Mouse (Mus musculus): ENCODE measurements around the gene Fam57b.

Gene Fam57b

GRCm38 (mm10) chr7:126797411-126798126 lies at the start of gene Fam57b:
Fam57b (plus strand) TSS chr7:126797668.
- no peak for DNase-seq (ENCODE audit: low read depth)

DNA sequence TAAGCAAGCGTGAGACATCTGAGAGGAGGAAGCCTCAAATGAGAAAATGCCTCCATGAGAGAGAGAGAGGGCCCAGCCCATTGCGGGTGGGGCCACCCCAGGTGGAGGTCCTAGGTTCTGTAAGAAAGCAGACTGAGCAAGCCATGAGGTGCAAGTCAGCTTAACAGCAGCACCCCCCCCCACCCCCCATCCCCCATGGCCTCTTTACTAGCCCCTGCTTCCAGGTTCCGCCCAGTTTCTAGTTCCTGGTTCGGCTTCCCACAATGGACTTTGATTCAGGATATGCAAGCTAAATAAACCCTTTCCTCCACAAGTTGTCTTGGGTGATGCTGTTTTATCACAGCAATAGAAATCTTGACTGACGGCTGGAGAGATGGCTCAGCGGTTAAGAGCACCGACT lies 48.6 kb upstream of the Fam57b start:
- DNase-seq (ENCODE audit: low read depth): no peak

GRCm38 (mm10) chr7:126749582-126750343 lies 47.7 kb upstream of the Fam57b start:
- no peak for DNase-seq (ENCODE audit: low read depth)

DNA sequence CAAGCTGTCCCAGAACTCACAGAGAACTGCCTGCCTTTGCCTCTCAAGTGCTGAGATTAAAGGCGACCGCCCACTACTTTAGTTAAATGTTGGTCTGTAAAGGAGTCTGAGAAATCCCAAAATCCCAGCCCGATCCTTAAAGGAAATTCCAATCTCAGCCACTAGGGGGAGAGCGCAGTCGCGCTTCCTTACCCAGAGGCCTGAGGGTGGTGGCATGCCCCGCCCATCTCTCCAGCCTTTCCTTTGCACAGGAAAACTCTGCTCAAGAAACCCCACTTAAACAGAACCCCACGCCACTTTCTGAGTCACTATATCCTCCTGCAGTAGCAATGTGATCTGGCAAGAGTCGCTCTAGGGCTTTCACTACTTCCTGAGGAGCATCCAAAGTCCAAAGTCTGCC lies 42.6 kb upstream of the Fam57b start:
- DNase-seq (ENCODE audit: low read depth): peak; percentile 64

GRCm38 (mm10) chr7:126758539-126758938 lies 38.9 kb upstream of the Fam57b start:
- no peak for DNase-seq (ENCODE audit: low read depth)

- peak; percentile 87 for DNase-seq (ENCODE audit: low read depth)
Measured at GRCm38 (mm10) chr7:126759050-126759671, 38.3 kb upstream of the Fam57b start, which contains the start of gene Mapk3. Mapk3 (plus strand) TSS chr7:126759601.

GRCm38 (mm10) chr7:126759672-126760390 lies 37.6 kb upstream of the Fam57b start:
- DNase-seq (ENCODE audit: low read depth): no peak

GRCm38 (mm10) chr7:126760391-126760802 lies 37.1 kb upstream of the Fam57b start:
- DNase-seq (ENCODE audit: low read depth): no peak

DNA sequence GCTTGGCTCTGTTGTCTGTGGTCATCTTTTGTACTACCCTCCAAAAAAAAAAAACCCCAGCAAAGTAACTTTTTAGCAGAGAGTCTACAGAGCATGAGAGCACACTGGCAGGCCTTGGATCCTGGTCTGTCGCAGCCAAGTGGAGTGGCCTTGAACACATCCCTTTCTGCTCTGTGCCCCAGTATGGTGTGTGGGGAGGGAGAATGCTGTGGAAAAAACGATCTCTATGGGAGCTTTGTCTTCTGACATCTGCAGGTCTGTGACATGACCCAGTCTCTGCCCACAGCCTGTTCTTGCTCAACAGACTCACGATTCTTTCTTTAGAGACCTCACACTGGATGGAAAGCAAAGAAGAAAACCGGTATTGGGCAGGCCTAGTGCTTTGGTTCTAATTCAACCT lies 36.5 kb upstream of the Fam57b start:
- no peak for DNase-seq (ENCODE audit: low read depth)

DNA sequence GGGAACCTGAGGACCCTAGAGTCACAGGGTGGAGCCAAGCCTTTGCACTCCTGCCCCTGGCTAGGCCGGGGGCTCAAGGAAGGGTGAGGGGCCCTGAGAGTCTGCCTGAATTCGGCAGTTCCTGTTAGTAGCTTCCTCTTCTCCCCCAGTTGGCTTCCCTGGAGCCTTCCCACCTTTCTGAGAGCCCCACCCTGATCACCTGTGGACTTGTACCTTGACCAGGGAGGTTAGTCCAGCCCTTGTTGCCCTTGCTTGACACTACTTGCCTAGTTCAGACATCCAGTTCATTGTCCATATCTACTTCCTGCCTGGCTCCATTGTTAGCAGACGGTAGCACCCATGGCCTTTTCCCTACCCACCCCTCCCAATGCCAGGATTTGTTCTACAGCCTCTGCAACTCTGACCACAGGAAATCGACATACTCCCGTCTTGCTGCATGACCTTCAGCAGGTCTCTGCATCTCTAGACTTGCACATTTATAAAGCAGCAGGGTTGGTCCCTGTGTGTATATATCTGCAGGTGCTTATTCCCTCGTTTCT lies 35.9 kb upstream of the Fam57b start:
- no peak for DNase-seq (ENCODE audit: low read depth)

GRCm38 (mm10) chr7:126762471-126763008 lies 34.9 kb upstream of the Fam57b start:
- no peak for DNase-seq (ENCODE audit: low read depth)

GRCm38 (mm10) chr7:126765540-126765939 lies 31.9 kb upstream of the Fam57b start:
- DNase-seq (ENCODE audit: low read depth): no peak

GRCm38 (mm10) chr7:126766201-126766600 lies 31.3 kb upstream of the Fam57b start, which contains the start of gene Gdpd3:
Gdpd3 (plus strand) TSS chr7:126766334.
- DNase-seq (ENCODE audit: low read depth): no peak

- DNase-seq (ENCODE audit: low read depth): no peak
Measured at GRCm38 (mm10) chr7:126767001-126767400, 30.5 kb upstream of the Fam57b start.

DNA sequence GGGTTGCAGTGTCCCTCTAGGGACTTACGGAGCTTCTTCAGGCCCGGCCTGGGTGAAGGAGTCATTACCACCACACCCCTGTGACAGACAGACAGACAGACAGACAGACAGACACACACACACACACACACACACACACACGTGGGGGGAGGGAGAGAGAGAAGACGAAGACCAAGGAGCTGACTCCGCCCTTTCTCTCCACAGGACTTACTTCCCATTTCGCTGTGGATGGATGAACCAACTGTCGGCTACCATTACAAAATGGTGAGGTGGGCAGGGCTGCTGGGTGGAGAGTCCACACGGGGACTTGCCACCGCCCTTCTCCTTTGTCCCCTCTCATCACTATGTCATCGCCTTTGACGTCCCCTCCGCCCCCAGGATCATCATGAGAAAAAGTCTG lies 26.7 kb upstream of the Fam57b start:
- no peak for DNase-seq (ENCODE audit: low read depth)

DNA sequence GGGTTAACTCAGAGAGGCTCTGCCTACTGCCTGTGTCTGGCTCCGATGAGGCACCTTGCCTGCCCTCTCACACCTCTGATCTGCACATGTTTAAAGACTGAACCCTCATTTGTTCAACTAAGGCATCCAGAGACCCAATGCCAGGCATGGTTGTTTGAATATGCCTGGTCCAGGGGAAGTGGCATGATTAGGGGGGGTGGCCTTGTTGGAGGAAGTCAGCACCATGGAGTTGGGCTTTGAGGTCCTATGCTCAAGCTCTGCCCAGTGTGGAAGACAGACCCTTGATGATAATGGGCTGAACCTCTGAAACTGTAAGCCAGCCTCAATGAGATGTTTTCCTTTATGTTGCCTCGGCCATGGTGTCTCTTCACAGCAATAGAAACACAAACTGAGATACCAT lies 24.1 kb upstream of the Fam57b start:
- DNase-seq (ENCODE audit: low read depth): no peak

DNA sequence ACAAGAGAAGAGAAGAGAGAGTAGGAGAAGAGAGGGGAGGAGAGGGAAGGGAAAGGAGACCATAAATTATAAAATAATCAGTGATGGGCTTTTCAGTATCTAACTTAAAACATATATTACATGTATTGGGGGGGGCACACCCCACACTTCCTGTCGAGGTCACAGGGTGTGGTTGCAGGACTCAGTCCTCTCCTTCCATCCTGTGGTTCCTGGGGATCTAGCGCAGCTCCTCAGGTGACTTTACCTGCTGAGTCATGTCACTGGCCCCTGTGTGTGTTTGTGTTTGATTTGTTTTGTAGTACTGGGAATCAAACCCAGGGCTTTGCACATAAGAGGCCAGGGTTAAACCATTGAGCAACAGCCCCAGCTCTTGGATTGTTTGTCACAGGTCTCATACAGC lies 23.0 kb upstream of the Fam57b start:
- no peak for DNase-seq (ENCODE audit: low read depth)

DNA sequence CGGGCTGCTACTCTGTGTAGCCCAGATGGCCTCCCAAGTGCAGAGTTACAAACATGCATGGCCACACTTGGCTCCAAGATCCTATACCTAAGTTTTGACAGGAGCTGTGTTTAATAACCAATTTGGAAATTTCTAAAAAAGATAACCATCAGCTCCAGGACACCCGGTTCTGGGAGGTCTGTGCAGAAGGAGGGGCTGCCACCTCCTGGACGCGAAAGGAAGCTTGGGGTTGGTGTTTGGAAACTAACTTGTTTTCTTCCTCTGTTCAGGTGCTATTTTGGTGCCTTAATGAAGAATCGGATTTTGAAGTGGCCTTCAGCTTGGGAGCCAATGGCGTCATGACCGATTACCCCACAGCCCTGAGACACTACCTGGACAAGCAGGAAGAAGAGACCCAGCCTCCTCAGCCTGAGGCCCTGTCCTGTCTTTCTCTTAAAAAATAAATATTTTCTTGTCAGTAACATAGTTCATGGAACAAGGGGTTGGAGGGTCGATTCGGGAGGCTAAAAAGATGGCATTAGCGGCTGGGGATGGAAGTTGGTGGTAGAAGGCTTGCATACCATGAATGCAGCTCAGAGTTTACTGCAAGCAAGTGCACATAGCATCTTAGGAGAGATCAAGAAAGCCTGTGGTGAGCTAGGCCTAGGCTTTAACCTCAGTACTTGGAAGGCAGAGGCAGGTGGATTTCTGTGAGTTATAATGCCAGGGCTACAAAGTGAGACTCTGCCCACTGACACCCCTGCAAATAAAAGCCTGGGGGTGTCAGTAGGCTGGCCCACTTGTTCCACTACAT lies 22.1 kb upstream of the Fam57b start:
- no peak for DNase-seq (ENCODE audit: low read depth)

DNA sequence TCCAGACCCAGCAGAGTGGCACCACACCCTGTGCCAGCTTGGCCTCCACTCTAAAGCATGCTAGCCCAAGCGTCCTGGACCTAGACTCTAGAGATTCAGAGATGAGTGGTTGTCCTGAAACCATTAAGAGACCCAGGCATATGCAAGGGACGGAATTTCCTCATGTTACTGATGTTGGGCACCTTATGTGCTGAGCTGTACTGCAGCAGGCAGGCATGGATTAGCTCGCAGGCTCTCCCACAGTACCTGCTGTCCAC lies 21.6 kb upstream of the Fam57b start:
- no peak for DNase-seq (ENCODE audit: low read depth)

- peak; percentile 79 for DNase-seq (ENCODE audit: low read depth)
Measured at GRCm38 (mm10) chr7:126776598-126777057, 20.8 kb upstream of the Fam57b start, which contains the start of gene Ypel3. Ypel3 (plus strand) TSS chr7:126776955.

GRCm38 (mm10) chr7:126777476-126777875 lies 20.0 kb upstream of the Fam57b start:
- no peak for DNase-seq (ENCODE audit: low read depth)
